Mouse (Mus musculus) cerebellum, postnatal 25 days (tissue): ENCODE results near the gene Cwc25.

Source experiments
- DNase-seq, 2 experiments: peaks; one replicate each; pipeline ENCODE4 v3.0.0; 2021; ENCODE audit warnings: mixed read lengths in 2 of 2

The Cwc25 gene

DNA sequence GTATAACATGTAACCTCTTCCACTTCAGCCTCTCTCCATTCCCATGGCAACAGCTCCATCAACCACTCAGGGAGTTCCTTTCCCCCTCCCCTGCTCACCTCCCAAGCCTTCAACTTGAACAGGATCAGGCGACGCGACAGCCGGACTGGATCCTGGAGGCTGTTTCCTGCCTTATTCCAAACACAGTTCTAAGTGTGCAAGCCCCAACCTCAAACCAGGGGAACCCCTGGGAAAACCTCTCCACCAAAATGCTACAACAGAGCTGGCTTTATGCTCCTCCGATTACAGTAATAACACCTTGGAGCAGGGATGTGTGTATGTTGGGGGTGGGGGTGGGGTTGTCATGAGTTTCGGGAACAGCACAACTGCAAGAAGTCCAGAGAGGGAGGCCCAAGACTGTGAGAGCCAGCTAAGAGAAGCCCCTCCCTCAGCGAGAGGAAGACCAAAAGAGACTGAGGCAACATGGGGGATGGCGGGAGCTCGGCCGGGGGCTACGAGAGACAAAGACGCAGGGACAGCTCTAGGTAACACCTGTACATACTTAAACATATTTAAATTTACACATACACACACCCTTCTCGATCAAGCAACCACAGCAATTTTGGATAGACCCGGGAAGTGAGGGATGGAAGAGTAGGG lies 68.3 kb downstream of the Cwc25 start:
- peak in 1 of 2 experiments; percentile 12 for DNase-seq

- no peak for DNase-seq
These were observed 69.0 kb downstream of the Cwc25 start for GRCm38 (mm10) chr11:97697199-97697890.

GRCm38 (mm10) chr11:97696669-97697068 lies 69.7 kb downstream of the Cwc25 start:
- DNase-seq: no peak

DNA sequence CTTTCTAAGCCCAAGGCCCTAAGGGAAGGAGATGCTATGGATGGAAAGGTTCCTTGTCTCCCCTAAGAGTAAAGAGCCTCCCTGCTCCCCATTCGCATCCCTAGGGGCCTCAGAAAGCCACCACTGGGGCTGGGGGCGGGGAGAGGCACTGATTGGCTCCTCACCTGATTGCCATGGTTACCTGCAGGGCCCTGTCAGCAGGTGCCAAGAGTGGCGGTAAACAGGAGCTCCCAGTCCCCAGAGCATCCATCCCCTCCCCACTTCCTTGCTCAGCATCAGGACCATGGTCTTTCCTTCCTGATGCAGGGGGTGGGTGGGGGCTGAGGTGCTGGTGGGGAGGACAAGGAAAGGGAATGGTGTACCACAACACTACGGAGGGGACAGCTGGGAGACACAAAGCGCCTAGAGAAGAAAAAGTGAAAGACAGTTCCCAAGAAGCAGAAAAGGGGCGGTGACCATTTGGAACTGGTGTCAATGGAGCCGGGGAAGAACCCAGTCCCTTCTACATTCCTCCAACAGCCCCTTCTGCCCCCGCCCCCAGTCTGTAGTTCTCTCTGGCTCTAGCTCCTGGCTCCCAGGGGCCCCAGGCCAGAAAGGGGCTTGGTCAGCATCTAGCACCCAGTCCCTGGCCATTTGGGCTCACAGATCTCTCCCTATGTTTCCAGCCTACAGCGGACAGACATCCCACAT lies 70.5 kb downstream of the Cwc25 start:
- DNase-seq: no peak
